Mouse (Mus musculus) spleen, adult 2 months (tissue): ENCODE measurements around the gene Dolk.

Source experiments
- CTCF ChIP-seq: fragments of 200-500 bp; IDR thresholded peaks from 2 replicates; pipeline ENCODE4 v1.5.1; 2011; ENCODE audit warnings: mild to moderate bottlenecking, inconsistent platforms; ENCODE audit not compliant: insufficient read depth, insufficient read length, insufficient replicate concordance; ENCODE audit errors: extremely low read depth
- POLR2A ChIP-seq: fragments of 200-500 bp; IDR thresholded peaks from 2 replicates; pipeline ENCODE4 v1.6.1; 2011; ENCODE audit warnings: low read depth, low read length, inconsistent platforms

- no peak for TF ChIP-seq POLR2A
- no peak for TF ChIP-seq CTCF
Observed at GRCm38 (mm10) chr2:30269241-30269990, 16.7 kb downstream of the Dolk start.
